Mouse (Mus musculus) kidney, postnatal 14 days (tissue): ENCODE data around the gene B4gat1.

Source experiments
- DNase-seq: peaks from one replicate; pipeline ENCODE4 v3.0.0; 2022; ENCODE audit warnings: mixed read lengths

Gene B4gat1

GRCm38 (mm10) chr19:5060365-5061330 lies 22.0 kb downstream of the B4gat1 start:
- peak; percentile 33 for DNase-seq

- DNase-seq = no peak
These were observed 23.4 kb downstream of the B4gat1 start for GRCm38 (mm10) chr19:5062041-5062440.

GRCm38 (mm10) chr19:5062446-5062845 lies 23.8 kb downstream of the B4gat1 start:
- DNase-seq = no peak

DNA sequence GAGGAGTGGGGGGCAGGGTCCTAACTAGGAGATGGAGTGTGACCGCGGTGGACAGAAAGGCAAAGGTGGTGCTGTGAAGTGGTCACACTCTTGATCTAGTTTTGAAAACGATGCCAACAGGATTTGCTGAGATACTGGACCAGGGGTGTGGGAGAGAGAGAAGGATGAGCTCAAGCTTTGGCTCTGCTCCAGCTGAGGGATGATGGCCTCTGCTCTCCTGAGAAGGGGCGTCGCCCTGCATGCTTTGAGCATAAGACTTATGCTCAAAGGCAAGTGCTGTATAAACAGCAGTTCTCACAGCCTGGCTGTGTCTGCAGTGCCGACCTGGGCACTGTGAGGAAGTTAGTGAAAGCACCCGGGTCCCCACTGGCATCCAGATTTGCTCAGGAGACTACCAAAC lies 26.5 kb downstream of the B4gat1 start:
- no peak for DNase-seq

GRCm38 (mm10) chr19:5067040-5067799 lies 28.6 kb downstream of the B4gat1 start:
- no peak for DNase-seq

DNA sequence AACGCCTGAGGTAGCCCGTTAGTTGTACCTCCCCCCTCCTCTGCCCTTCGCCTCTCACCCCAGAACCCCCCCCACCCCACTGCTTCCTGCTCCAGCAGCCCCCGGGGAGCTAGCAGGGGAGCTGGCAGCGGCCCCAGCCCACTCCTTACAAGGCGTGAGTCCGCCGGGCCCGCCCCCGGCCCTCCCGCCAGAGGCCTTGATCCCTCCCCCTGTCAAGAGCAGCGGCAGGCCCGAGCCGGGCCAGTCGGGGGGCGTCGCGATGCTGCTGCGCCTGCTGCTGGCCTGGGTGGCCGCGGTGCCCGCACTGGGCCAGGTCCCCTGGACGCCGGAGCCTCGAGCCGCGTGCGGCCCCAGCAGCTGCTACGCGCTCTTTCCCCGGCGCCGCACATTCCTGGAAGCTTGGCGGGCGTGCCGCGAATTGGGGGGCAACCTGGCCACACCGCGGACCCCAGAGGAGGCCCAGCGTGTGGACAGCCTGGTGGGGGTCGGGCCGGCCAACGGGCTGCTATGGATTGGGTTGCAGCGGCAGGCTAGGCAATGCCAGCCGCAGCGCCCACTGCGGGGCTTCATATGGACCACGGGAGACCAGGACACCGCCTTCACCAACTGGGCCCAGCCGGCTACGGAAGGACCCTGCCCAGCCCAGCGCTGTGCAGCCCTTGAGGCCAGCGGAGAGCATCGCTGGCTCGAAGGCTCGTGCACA lies 29.4 kb downstream of the B4gat1 start, which contains the start of gene Cd248:
Cd248 (plus strand) TSS at position 212 of the 703 bp plus-strand sequence.
- DNase-seq = peak; percentile 87

DNA sequence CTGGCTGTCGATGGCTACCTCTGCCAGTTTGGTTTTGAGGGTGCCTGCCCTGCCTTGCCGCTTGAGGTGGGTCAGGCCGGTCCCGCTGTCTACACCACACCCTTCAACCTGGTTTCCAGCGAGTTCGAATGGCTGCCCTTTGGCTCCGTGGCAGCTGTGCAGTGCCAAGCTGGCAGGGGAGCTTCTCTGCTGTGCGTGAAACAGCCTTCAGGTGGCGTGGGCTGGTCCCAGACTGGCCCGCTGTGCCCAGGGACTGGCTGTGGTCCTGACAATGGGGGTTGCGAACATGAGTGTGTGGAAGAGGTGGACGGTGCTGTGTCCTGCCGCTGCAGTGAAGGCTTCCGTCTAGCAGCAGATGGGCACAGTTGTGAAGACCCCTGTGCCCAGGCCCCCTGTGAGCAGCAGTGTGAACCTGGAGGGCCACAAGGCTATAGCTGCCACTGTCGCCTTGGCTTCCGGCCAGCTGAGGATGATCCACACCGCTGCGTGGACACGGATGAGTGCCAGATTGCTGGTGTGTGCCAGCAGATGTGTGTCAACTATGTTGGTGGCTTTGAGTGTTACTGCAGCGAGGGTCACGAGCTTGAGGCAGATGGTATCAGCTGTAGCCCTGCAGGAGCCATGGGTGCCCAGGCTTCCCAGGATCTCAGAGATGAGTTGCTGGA lies 30.1 kb downstream of the B4gat1 start:
- DNase-seq = no peak

- no peak for DNase-seq
These were observed 30.9 kb downstream of the B4gat1 start for GRCm38 (mm10) chr19:5069486-5069885.

GRCm38 (mm10) chr19:5069978-5070377 lies 31.4 kb downstream of the B4gat1 start:
- DNase-seq = no peak

- DNase-seq = no peak
These were observed 32.5 kb downstream of the B4gat1 start for GRCm38 (mm10) chr19:5071077-5071476.

GRCm38 (mm10) chr19:5071545-5072369 lies 33.1 kb downstream of the B4gat1 start:
- peak; percentile 88 for DNase-seq

DNA sequence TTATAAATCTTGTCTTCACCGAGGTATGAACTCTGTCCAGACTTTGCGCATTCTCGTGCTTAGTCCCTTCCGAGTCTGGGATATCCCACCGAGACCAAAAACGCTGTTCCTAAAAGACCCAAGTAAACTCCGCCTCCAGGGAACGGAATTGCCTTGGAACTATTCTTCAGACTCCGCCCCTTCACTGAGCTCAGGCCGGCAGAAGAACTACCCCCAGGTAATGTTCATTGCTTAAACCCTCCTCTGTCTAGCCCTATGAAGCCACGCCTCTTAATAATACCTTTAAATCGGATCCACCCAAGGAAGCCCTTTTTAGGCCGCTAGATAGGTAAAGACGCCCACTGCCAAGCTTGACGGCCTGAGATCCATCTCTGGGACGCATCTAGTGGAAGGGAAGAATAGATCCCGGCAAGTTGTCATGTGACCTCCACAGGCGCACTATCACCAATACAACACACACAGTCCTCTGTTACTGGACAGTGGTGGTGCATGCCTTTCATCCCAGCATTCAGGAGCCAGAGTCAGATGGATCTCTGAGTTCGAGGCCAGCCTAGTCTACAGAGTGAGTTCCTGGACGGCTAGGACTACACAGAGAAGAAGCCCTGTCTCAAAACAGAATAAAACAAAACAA lies 33.9 kb downstream of the B4gat1 start:
- peak; percentile 49 for DNase-seq

- DNase-seq = peak; percentile 68
These were observed 34.4 kb downstream of the B4gat1 start for GRCm38 (mm10) chr19:5073028-5073427.

DNA sequence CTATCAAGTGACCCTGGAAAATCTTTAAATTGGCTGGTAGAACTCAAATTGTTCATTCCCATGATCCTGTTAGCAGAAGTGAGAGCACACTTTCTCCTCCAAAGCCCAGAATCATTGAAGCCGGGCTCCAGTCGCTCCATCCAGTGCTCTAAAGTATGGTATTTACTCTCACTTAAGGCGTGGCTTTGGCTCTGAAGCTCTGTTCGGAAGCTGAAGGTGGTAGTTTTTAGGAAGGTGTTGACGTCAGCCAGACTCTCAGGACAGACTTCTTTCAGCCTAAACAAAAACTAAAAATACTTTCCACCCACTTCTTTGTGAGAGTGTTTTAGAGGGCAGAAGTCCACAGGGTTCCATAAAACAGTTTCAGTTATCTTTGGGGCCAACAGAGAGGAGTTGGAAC lies 34.9 kb downstream of the B4gat1 start:
- no peak for DNase-seq

DNA sequence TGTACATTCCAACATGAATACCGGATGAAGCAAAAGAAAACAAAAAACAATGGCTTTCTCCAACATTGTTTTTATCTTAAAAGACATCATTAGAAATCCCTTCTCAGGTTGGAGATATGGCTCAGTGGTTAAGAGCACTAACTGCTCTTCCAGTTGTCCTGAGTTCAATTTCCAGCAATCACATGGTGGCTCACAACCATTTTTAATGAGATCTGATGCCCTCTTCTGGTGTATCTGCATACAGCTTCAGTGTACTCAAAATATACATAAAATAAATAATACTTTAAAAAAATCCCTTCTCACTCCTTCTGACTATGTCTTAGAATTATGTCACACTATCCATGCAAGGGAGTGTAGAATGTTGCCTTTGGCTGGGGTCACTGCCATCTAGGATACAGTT lies 40.7 kb downstream of the B4gat1 start:
- no peak for DNase-seq

DNA sequence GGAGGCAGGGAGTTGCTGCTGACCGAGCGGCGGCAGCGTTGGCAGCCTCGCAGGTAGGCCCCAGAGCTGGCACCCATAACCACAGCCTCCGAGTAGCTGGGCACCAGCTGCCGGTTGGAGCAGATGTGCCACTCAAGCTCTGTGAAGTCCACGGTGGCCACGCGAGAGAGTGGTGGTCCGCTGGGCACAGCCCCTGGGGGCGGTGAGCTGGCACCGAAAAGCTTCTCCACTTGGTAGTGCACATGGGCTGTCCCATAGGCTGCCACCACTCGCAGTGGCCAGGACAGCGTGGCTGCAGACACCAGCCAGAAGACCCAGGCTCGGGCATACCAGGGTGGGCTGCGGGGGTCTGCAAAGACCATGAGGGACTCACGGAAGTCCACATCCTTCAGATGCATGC lies 43.4 kb downstream of the B4gat1 start:
- no peak for DNase-seq

DNA sequence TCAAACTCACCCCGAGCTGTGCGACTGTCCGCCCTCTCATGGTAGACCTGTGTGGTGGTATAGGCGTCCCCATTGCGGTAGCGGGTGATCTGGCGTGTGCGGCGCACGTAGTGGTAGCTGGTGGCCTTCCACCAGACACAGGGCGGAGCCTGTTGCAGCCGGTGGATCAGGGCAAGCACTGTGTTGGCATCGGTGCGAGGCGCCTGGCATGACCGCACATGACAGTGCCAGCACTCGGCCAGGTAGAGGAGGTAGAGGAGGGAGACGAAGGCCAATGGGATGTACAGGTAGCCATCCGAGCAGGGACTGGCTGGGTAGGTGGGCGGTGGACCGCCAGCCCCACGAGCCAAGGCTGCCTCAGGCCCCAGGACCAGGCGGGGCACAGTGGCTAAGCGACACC lies 44.0 kb downstream of the B4gat1 start:
- DNase-seq = no peak

DNA sequence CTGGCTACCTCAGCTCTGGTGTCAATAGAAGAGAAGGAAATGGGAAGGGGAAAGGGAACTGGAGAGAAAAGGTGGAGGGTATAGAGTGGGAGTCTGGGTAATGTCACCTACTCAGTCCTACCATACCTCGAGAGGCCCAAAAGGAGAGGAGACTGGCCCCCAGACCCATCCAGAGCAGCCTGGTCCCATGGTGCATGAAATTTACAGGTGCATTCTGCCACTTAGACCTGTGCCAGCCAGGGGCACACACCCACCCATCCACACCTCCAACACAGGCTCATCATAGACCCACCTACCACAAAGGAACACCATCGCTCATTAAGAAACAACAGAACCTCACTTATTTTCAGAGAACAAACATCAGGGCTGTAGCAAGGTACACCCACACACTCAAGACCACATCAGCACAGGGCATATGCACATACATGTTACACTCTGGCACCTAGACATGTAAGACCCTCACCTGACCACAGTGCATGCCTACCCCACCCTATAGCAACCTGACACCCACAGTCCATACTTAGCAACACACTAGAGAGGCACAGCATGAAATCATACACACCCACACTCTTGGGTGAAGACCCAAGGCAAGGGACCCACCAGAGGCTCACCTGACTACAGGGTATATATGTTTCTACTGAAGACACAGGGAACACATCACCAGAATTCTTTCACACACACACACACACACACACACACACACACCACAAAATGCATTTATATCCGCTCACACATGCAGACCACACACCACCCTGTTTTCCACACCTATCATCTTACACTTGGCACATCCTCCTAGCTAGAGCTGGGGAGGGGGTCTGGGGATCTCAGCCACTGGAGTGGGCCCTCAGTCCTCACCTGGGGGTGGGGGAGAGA lies 45.6 kb downstream of the B4gat1 start:
- DNase-seq = no peak

DNA sequence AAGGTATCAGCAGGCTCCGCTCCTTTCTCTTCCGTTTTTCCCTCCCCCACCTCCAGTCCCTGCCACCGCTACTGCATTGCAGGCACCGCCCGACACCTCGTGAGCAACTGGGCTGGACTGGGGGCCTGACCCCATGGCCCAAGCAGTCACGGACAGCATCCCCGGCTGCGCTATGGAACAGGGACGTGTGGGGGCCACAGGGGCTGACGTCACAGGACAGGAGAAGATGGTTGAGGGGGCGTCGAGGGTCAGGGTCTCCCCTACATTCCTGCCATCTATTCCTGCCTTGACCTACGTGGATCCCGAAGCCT lies 46.2 kb downstream of the B4gat1 start:
- DNase-seq = no peak

DNA sequence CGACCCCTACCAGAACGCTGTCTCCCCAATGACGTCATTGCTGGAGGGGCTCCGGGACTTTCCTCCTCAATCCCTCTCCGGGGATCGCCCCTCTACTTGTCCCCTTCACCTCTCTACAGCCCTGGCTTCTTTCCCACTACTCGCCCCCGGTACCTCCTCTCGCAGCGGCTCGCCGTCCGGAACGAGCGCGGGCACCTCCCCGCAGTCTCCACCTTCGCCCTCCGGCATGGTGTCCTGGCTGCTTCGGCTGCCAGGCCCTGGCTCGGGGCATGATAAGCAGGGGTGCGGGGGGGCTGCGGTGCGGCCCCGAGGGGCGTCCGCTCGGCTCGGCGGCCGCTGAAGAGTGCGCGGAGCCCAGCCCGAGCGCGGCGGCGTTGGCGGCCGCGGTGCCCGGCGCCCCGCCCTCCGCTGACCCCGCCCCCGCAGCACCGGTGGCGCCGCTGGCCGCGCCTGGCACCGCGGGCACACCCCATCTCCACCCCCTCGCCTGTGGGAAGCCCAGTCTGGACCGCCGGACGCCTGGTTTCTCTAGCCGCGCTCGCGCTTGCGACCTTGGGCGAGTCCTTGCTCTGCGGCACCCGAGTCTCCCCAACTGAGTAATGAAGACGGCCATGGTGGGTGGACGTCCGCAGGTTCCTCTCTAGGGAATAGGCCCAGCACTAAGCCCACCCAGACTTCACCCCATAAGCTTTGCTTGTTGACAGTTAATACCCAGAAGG lies 46.7 kb downstream of the B4gat1 start, which contains the start of gene Tmem151a:
Tmem151a (minus strand) TSS at position 387 of the 719 bp plus-strand sequence.
- peak; percentile 54 for DNase-seq
